Mouse (Mus musculus): ENCODE results near the gene Rnaseh1.

Gene Rnaseh1

DNA sequence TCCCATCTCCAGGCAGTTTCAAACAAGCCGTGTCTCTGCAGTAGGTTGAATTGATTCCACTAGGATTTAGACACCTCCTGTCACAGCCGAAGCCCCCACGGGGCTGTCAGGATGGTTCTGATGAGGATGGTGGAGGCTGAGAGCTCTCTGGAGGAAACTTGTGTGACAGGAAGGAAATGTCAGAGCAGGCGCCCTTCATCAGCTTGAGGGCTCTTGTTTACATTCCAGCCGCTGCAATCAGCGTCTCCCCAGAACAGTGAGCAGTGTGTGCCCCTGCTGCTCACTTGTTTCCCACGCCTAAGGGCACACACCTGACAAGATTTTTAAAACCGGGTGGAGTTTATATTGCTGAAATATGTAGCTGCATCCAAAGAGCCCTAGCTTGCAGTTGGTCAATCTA, 17.9 kb downstream of the Rnaseh1 start:
- no peak for DNase-seq (ENCODE audit: low spot score in 2 of 2)

DNA sequence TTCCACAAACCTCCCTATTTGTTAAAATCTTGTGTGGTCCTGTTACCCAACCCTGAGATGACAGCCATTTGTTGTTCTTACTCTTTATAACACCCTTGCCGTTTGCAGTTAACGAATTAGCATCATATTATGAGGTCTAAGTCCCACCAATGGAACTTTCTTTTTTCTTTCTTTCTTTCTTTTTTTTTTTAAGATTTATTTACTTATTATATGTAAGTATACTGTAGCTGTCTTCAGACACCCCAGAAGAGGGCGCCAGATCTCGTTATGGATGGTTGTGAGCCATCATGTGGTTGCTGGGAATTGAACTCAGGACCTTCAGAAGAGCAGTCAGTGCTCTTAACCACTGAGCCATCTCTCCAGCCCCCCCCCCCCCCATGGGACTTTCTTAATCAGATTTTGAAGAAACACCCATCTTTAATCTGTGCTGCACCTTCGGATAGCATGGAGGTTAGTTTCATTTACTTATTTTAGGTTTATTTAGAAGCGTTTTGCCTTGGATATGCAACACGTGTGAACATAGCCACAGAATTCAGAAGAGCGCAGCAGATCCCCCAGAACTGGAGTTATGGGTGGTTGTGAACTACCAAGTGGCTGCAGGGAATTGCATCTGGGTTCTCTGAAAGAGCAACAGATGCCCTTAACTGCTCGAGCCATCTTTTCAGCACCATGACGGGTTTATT, 24.8 kb downstream of the Rnaseh1 start:
- no peak for DNase-seq (ENCODE audit: low spot score in 2 of 2)

DNA sequence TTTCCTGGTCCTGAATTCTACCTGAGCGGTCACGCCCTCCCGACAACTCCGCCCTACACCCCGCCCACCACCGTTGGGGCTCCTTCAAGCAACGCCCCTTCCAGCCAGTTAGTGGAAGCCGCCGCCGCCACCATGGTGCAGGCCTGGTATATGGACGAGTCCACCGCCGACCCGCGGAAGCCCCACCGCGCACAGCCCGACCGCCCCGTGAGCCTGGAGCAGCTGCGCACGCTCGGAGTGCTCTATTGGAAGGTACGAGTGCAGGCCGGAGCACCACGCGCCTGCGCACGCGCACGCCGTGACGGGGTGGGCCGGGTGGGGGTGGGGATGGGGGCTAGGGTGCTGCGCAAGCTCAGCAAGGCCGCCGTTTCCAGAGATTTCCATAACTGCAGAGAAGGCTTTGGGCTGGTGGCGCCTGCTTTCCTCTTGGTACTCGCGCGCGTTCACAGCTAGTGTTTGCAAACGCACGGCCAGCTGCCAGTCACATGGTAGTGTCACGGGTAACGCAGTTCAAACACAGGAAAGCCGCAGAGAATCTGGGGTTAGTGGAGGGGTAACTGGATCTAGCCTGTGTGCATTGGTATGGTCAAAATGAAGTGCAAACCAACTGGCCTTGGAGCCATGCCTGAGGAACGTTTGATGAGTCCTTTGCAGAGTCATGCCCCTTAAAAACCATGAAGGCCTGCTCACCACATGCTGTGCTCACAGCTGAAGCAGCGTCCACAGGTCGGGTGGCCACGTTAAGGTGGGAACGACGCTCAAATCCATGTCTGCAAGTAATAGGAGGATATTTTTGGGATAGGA, 25.9 kb downstream of the Rnaseh1 start, which contains the start of gene Adi1:
Gene Adi1 (plus strand): TSS at position 111 of the 804 bp plus-strand sequence.
- peak; percentile 79 to 82 for DNase-seq (ENCODE audit: low spot score in 2 of 2)

DNA sequence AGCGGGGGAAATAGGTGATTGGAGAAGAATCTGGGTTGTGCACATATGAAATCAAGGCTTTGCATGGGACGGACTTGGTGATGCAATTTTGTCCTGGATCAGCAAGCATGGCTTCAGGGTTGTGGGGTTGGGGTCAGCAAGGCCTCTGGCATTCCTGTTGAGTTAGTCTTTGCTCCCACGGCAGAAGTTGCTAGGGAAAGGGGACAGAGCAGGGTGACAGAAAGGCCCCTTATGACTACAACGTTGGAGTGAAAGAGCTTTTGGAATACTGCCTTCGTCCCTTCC, 26.5 kb downstream of the Rnaseh1 start:
- no peak for DNase-seq (ENCODE audit: low spot score in 2 of 2)

DNA sequence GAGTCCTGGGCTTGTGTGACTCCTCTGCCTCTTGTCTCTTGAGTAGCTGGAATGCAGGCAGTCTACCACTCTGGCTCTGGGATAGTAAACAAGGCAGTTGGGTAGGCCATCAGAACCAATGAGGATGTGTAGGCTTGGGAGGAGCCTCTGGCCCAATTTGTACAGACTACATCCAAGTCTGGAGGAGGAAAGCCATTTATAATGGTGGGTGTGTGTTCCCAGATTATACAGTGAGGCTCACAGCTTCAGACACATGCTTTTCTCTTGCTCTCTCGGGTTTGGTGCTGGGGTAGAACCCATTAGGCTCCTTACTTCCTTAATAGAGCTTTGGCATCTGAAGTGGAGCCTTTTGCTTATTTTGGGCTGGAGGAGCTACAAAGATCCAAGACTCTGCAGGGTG, 35.3 kb downstream of the Rnaseh1 start:
- DNase-seq (ENCODE audit: low spot score in 2 of 2), result no peak

DNA sequence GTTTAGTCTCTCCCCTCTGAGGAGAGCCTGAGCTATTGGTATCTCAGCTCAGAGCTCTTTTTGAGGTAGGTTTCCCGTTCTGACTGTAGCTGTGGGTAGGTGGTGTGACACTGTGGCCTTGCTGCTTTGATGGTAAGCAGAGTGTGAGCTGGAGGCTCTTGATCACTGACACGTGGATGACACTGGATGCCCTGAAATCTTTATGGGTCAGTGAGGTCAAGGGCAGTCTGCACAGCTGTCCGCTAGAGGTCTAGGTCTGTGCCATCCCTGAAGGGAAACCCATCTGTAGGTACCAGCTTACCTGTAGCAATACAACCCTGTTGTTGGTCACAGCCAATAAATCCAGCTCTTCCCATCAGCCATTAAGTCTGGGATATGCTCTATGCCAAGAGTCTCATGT, 36.4 kb downstream of the Rnaseh1 start:
- no peak for DNase-seq (ENCODE audit: low spot score in 2 of 2)

DNA sequence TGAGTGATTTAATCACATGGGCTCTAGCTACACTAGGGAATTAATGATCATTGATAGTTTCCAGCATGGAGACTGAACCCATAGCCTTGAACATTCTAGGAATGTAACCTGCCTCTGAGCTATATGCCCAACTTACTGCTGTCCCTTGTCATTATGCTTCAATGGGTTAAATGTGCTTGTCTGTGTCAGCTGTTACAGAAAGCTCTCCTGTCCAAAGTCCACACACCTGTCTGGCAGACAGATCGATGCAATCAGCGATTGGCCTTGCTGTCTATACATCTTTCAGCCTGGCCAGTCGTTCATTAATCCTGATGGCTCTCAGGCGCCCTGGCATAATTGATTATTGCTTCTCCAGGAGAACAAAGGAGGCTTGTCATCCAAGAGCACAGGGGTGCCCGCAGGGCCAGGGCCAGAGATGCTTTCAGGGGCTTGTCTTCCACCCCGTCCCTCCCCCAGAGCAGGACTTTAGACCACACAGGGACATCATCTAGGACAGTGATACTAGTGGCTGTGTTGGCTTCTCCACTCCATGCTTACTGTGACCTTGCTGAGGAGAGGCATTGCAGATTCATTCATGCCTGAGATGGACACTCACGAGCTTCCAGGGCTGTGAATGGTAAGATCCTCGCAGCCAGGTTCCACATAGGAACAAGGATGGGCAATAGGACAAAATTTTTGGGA, 36.9 kb downstream of the Rnaseh1 start:
- DNase-seq (ENCODE audit: low spot score in 2 of 2), result no peak

DNA sequence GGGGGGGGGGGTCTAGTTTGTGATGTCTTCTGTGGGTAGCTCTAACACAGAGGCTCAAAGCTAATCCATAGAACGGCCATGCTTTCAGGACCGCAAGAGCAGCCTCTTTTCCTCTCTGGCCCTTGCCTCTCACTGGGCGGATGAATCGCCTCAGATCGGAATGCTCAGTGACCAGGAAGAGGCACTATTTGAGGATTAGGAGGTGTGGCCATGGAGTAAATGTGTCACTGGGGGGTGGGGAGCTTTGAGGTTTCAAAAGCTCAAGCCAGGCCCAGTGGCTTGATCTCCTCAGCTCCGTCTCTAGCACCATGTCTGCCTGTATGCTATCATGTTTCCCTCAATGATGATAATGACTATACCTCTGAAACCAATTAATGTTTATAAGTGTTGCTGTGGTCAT, 39.6 kb downstream of the Rnaseh1 start:
- no peak for DNase-seq (ENCODE audit: low spot score in 2 of 2)

DNA sequence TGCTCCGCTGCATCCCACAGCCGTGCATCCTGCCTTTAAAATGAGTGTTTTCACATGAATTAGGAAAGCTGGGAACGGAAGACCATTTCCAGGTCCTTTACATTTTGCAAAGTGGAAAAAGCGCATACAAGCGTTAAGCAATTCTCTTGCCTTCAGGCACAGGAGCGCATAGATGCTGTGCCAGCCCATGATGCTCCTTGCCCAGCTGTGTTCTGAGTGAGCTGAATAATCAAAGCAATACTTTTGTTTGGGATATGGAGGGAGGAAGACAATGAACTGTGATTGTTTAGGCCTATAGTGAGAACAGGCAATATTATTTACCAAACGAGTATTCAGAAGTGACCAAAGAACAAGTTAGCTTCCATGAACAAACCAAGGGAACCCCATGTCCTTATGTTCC, 41.3 kb downstream of the Rnaseh1 start:
- no peak for DNase-seq (ENCODE audit: low spot score in 2 of 2)

DNA sequence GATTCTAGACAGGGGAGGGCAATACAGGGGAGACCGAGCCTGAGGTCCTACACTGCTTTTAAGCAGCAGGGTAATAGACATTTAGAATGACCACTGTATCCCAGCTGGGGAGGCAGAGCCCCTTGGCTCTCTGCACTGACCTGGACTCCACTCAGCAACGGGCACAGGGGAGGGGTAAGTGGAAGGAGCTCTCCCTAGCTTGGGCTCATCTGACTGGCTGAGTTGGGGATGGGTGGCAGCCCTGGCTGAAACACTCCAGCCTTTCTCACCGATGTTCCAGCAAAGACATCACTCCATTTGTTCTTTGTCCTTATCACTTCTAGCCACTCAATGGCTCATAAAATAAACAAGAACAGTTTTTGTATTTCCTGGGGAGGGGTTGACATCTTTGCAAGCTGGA, 44.3 kb downstream of the Rnaseh1 start:
- DNase-seq (ENCODE audit: low spot score in 2 of 2), result no peak

DNA sequence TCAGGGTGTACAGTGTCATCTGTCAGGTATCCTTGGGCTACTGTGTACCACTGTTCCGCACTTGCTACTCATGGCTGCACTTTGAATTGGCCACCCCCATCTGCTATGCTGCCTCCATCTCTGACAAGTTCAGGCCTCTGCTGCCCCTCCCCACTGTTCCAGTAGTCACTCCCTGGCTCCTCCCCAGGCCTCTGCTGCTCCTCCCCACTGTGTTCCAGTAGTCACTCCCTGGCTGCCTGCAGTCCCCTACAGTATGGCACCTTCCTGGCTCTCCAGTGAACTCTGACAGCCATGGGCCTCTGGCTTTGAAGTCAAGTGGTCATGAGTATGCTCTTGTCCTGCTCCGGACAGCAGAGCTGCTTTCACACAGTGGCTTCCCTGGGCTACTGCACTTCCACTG, 44.8 kb downstream of the Rnaseh1 start:
- DNase-seq (ENCODE audit: low spot score in 2 of 2), result no peak

DNA sequence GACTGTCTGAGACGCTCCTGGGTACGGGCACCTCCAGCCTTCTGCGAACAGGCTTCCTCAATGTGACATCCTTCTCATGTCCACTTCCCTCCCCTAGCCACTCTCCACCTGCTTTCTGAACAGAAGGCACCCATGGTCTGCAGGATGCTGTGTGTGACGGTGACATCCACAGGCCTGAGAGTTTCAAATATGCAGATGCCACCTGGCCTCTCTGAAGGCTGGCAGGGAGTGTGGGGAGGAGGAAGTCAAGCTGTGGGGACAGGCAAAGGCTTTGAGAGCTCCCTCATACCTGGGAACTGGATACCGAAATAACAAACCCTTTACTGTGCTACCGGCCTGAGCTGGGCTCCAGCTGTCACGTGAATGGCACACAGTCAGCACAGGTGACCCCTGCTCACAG, 45.4 kb downstream of the Rnaseh1 start:
- DNase-seq (ENCODE audit: low spot score in 2 of 2), result no peak

DNA sequence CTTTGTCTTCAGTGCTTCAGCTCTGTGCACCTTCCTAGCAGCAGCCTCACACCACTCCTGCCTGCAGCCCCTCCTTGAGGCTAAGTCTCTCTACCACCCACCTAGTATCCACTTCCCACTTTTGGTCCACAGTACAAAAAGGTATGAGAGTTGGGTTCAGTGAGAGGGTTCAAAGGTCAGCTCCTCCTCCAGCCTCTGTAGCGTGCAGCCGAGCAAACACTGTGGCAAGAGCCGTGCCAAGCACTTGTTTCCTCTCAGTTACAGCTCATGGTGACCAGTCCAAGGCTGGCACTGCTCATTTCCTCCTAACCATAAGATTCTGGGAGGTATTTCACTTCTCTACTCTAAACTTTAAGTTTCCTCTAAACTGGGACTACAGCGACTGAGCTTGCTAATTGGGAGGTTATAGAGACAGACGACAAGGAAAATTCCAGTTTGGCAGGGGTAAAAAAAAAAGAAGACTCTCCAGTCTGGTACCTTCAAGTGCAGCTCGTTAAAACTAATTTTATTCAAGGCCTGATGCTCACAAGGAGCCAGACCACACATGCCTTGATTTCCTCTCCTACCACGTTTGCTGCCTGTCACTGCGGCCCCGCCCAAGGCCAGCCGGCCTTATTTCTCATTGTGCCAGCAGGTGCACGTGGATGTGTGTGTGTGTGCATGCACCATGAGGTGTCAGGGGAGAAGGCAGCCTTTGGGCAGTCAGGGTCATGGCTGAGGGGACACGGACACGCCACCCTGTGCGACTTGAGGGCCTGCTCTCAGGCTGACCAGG, 48.6 kb downstream of the Rnaseh1 start:
- DNase-seq (ENCODE audit: low spot score in 2 of 2), result no peak

DNA sequence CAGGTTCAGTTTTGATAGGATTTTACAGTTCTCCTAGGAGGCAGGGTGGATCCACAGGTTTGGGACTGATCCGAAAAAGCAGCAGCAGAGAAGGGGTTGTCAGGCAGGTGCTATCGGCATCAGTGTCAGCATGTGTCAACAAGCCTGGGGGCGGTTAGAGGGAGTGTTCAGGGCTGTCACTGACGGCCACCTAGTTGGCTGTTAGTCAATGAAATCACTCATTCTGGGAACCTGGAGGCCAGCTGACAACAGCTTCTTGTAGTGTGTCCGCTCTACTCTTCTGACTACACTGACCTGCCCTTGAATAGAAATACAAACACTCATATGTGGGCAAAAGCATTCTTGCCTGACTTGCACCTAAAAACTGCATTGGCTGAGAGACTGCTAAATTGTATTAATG, 49.7 kb downstream of the Rnaseh1 start:
- no peak for DNase-seq (ENCODE audit: low spot score in 2 of 2)

DNA sequence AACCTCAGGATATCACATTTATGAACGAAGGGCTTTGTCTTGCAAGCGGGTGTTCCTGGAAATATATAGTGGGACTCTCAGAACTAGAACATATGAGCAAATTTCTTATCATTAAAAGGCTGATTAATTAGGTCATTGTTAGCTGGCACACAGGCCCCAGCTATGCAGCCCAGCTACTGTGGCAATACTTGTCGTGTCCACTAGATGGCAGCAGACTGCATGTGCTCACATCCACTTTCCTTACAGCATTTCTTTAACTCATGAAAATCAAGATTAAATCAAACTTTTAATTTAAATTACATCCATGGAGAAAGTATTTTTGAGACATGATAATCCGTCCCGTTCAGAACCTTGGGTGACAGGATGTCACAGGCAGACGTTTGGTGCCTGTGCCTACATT, 50.3 kb downstream of the Rnaseh1 start:
- peak in 1 of 2 experiments; percentile 70 for DNase-seq (ENCODE audit: low spot score in 2 of 2)

DNA sequence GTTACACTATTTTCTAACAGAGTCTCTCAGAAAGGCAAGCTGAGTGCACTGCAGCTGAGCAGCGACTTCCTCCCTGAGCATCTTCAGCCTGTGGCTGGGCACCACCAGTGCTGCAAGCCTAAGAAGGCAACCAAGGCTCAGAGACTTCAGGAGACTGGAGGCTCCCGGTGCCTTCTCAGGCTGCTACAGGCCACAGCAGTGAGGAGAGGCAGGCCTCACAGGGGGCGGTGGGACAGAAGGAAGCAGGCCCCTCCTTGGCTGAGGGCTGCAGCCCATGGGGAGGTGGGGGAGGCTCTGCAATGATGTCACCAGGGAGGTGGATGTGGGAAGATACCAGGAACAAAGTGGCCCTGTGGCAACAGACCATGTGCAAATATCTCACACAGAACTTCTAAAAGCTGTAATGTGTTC, 50.7 kb downstream of the Rnaseh1 start:
- no peak for DNase-seq (ENCODE audit: low spot score in 2 of 2)

DNA sequence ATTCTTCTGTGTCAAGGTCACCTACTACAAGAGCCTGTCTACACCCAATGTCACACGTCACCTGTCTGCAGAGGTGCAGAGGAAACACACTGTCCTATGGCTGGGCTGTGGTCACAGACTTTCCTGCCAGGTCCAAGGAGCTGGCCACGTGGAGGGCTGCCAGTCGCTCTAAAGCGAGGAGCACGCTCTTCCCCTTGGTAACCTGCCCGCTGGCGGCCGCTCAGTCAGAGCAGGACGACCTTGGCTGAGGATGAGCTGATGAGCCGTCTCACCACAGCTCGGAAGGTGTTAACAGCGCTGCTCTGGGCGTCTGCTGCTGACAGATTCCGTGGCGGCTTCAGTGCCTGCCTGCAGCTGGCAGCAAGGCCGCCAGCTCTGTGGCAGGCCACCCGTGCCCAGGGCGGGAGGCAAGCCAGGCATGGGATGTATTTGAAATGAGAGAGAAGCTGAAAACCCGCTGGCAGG, 51.2 kb downstream of the Rnaseh1 start:
- DNase-seq (ENCODE audit: low spot score in 2 of 2), result peak in 1 of 2 experiments; percentile 40

DNA sequence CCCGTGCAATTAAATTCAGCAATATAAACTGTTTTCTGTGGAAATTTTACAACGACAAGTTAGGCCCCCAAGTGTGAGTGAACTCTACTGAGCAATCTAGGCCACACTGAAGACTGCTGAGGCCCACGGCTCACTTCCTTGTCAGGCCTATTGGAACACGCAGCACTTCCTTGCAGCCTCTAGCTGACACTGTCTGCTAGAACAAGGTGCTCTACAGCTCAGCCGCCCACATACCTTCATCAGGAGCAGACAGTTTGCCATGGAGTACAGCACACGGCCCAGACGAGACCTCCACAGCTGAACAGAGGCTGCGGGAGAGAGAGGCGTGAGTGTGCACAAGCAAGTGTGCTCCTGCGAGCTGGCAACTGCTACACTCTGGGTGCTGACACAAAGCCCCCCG, 51.9 kb downstream of the Rnaseh1 start:
- DNase-seq (ENCODE audit: low spot score in 2 of 2), result no peak

DNA sequence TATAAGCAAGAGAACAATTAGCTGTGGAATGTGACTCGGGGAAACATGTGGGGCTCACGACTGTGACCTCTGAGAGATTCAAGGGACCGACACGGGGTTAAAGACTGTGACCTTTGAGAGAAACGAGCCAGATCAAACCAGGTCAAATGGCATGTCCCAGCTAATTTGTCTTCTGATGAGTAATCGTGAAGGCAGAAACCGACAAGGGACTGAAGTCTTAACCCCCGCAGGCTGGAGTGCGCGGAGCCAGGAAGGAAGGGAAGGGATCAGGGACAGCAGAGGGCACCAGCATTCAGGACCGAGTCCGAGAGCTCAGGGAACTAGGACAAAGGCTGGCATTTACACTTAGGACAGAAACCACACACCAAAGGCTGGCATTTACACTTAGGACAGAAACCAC, 55.0 kb downstream of the Rnaseh1 start:
- DNase-seq (ENCODE audit: low spot score in 2 of 2), result no peak

DNA sequence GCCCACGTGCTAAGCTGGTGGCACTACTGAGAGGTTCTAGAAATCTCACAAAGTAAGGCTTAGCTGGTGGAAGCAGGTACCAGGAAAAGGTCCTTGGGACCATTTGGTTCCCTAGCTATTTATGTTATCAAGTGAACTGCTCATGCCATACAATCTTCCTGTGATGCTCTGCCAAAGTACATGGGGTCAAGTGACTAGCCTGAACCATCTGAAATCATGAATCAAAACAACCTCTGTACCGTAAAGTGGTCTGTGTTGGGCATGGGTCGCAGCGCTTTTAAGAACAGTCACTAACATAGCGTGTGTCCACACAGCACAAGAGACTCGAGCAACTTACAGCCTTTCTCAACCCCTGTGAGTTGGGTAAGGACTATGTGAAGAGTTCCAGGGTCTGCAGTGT, 55.8 kb downstream of the Rnaseh1 start:
- no peak for DNase-seq (ENCODE audit: low spot score in 2 of 2)

DNA sequence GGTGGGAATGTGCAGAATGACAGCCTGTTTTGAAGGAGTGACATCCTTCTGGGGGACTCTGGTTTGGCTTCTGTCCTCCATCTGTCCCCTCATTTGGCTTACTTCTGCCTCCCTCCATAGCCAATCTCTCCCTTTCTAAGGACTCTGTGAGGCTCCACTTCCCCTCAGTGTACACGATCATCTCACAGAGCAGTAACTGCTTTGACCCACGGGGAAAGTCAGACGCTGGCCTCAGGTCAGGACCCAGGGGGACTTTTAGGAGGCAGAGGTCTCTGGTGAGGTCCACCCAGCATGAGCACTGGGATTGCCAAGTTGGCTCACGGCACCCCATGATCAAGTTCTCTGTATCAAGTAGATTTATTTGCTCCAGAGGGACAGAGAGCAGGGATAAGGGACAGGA, 58.8 kb downstream of the Rnaseh1 start:
- DNase-seq (ENCODE audit: low spot score in 2 of 2), result no peak

Data from urinary bladder, postnatal 4 days (tissue).